Mouse (Mus musculus): Measurements from ENCODE around the gene Adcy1. TPM values are rescaled to one million over a fixed set of nuclear protein-coding genes. Genes with fewer than 3 reads are reported as not detected.
A peak's percentile ranks its signal among the peaks of the same experiment; 100 is the strongest.

Gene Adcy1
- total RNA-seq, 1 experiment, result 5.5 TPM

GRCm38 (mm10) chr11:7194432-7195311 lies 131.4 kb downstream of the Adcy1 start:
- Histone ChIP-seq H3K4me3 (ENCODE audit: insufficient read depth in 1 of 2, low read depth in 1 of 2, low read length in 2 of 2, poor library complexity in 1 of 2, severe bottlenecking in 1 of 2) (no peak overlapping the region), H3K4me1 (ENCODE audit: control insufficient read depth in 2 of 2, insufficient read depth in 2 of 2, low read length in 2 of 2, poor library complexity in 1 of 2) (no peaks in the 10 kb centered on the region), H3K27ac (ENCODE audit: insufficient read depth, low read depth, low read length, poor library complexity, severe bottlenecking) (no peak overlapping the region), H3K36me3 (ENCODE audit: control insufficient read depth, insufficient read depth, low read length, poor library complexity, severe bottlenecking) (no peaks in the 10 kb centered on the region), H3K9ac (ENCODE audit: insufficient read depth, low read depth, low read length, poor library complexity, severe bottlenecking) (no peak overlapping the region), H3K9me3 (ENCODE audit: control insufficient read depth, insufficient read depth, low read depth, low read length) (no peaks in the 10 kb centered on the region)
- DNase-seq (ENCODE audit: low read depth, low spot score), result no peak
- in situ Hi-C loops (cut with MboI; ENCODE audit: low sequenced_read_pairs in 2 of 2, unreplicated experiment in 2 of 2), result no loop called here
- TF ChIP-seq HCFC1 (IDR thresholded peaks at IDR 0.05; ENCODE audit: borderline replicate concordance, insufficient read depth, low read length) (no peak), CHD2 (IDR thresholded peaks at IDR 0.05; ENCODE audit: low read depth, low read length) (no peak)

GRCm38 (mm10) chr11:7195312-7195685 lies 132.0 kb downstream of the Adcy1 start:
- TF ChIP-seq ZNF384 (IDR thresholded peaks at IDR 0.05; ENCODE audit: low read depth, low read length) (no peak), MAFK (IDR thresholded peaks at IDR 0.05; ENCODE audit: insufficient read depth, low read depth, low read length) (no peak), ZC3H11A (IDR thresholded peaks at IDR 0.05; ENCODE audit: borderline replicate concordance, low read depth, low read length) (no peak), CHD2 (IDR thresholded peaks at IDR 0.05; ENCODE audit: low read depth, low read length) (no peak), HCFC1 (IDR thresholded peaks at IDR 0.05; ENCODE audit: borderline replicate concordance, insufficient read depth, low read length) (no peak)
- H3K9me3 ChIP-seq (ENCODE audit: control insufficient read depth, insufficient read depth, low read depth, low read length), result no peaks in the 10 kb centered on the region
- H3K4me1 ChIP-seq (ENCODE audit: control insufficient read depth in 2 of 2, insufficient read depth in 2 of 2, low read length in 2 of 2, poor library complexity in 1 of 2), result no peaks in the 10 kb centered on the region
- H3K9ac ChIP-seq (ENCODE audit: insufficient read depth, low read depth, low read length, poor library complexity, severe bottlenecking), result no peak overlapping the region
- H3K36me3 ChIP-seq (ENCODE audit: control insufficient read depth, insufficient read depth, low read length, poor library complexity, severe bottlenecking), result no peaks in the 10 kb centered on the region
- no peak for DNase-seq (ENCODE audit: low read depth, low spot score)
- in situ Hi-C loops (cut with MboI; ENCODE audit: low sequenced_read_pairs in 2 of 2, unreplicated experiment in 2 of 2), result no loop called here
- H3K27ac ChIP-seq (ENCODE audit: insufficient read depth, low read depth, low read length, poor library complexity, severe bottlenecking), result no peak overlapping the region
- no peak overlapping the region for H3K4me3 ChIP-seq (ENCODE audit: insufficient read depth in 1 of 2, low read depth in 1 of 2, low read length in 2 of 2, poor library complexity in 1 of 2, severe bottlenecking in 1 of 2)

- Histone ChIP-seq H3K9me3 (ENCODE audit: control insufficient read depth, insufficient read depth, low read depth, low read length) (no peaks in the 10 kb centered on the region), H3K36me3 (ENCODE audit: control insufficient read depth, insufficient read depth, low read length, poor library complexity, severe bottlenecking) (no peaks in the 10 kb centered on the region), H3K27ac (ENCODE audit: insufficient read depth, low read depth, low read length, poor library complexity, severe bottlenecking) (no peak within 1 kb of the TSS), H3K4me1 (ENCODE audit: control insufficient read depth in 2 of 2, insufficient read depth in 2 of 2, low read length in 2 of 2, poor library complexity in 1 of 2) (no peaks in the 10 kb centered on the region), H3K4me3 (ENCODE audit: insufficient read depth in 1 of 2, low read depth in 1 of 2, low read length in 2 of 2, poor library complexity in 1 of 2, severe bottlenecking in 1 of 2) (peak within 1 kb of the TSS in 1 of 2 experiments; percentile 16; a peak in 1 of 4 replicates), H3K9ac (ENCODE audit: insufficient read depth, low read depth, low read length, poor library complexity, severe bottlenecking) (no peak within 1 kb of the TSS)
- in situ Hi-C loops (cut with MboI; ENCODE audit: low sequenced_read_pairs in 2 of 2, unreplicated experiment in 2 of 2), result no loop called here
- no peak for TF ChIP-seq ZNF384 (IDR thresholded peaks at IDR 0.05; ENCODE audit: low read depth, low read length)
- TF ChIP-seq CHD2 (IDR thresholded peaks at IDR 0.05; ENCODE audit: low read depth, low read length), result no peak
- TF ChIP-seq MAFK (IDR thresholded peaks at IDR 0.05; ENCODE audit: insufficient read depth, low read depth, low read length), result no peak
- TF ChIP-seq ZC3H11A (IDR thresholded peaks at IDR 0.05; ENCODE audit: borderline replicate concordance, low read depth, low read length), result no peak
- no peak for TF ChIP-seq HCFC1 (IDR thresholded peaks at IDR 0.05; ENCODE audit: borderline replicate concordance, insufficient read depth, low read length)
- no peak for DNase-seq (ENCODE audit: low read depth, low spot score)
These were observed 134.2 kb downstream of the Adcy1 start, which contains the start of gene Igfbp1 for GRCm38 (mm10) chr11:7197491-7197941. Gene Igfbp1 (plus strand): TSS chr11:7197782.

GRCm38 (mm10) chr11:7198006-7198405 lies 134.7 kb downstream of the Adcy1 start:
- Histone ChIP-seq H3K36me3 (ENCODE audit: control insufficient read depth, insufficient read depth, low read length, poor library complexity, severe bottlenecking) (no peaks in the 10 kb centered on the region), H3K9me3 (ENCODE audit: control insufficient read depth, insufficient read depth, low read depth, low read length) (no peaks in the 10 kb centered on the region), H3K27ac (ENCODE audit: insufficient read depth, low read depth, low read length, poor library complexity, severe bottlenecking) (no peak overlapping the region), H3K4me3 (ENCODE audit: insufficient read depth in 1 of 2, low read depth in 1 of 2, low read length in 2 of 2, poor library complexity in 1 of 2, severe bottlenecking in 1 of 2) (peak overlapping the region in 1 of 2 experiments; percentile 16; a peak in 1 of 4 replicates), H3K4me1 (ENCODE audit: control insufficient read depth in 2 of 2, insufficient read depth in 2 of 2, low read length in 2 of 2, poor library complexity in 1 of 2) (no peaks in the 10 kb centered on the region), H3K9ac (ENCODE audit: insufficient read depth, low read depth, low read length, poor library complexity, severe bottlenecking) (no peak overlapping the region)
- no peak for DNase-seq (ENCODE audit: low read depth, low spot score)
- no peak for TF ChIP-seq HCFC1 (IDR thresholded peaks at IDR 0.05; ENCODE audit: borderline replicate concordance, insufficient read depth, low read length)
- TF ChIP-seq CHD2 (IDR thresholded peaks at IDR 0.05; ENCODE audit: low read depth, low read length), result no peak
- TF ChIP-seq MAFK (IDR thresholded peaks at IDR 0.05; ENCODE audit: insufficient read depth, low read depth, low read length), result no peak
- TF ChIP-seq ZC3H11A (IDR thresholded peaks at IDR 0.05; ENCODE audit: borderline replicate concordance, low read depth, low read length), result no peak
- TF ChIP-seq ZNF384 (IDR thresholded peaks at IDR 0.05; ENCODE audit: low read depth, low read length), result no peak
- in situ Hi-C loops (cut with MboI; ENCODE audit: low sequenced_read_pairs in 2 of 2, unreplicated experiment in 2 of 2), result no loop called here

All from ES-E14 (cell line).